Mouse (Mus musculus): ENCODE data around the gene Dock9. TPM values are rescaled to one million over a fixed set of nuclear protein-coding genes. Genes with fewer than 3 reads are reported as not detected.

Dock9 gene
- polyA plus RNA-seq, 1 experiment from 2014 or later = 11.1 TPM

DNA sequence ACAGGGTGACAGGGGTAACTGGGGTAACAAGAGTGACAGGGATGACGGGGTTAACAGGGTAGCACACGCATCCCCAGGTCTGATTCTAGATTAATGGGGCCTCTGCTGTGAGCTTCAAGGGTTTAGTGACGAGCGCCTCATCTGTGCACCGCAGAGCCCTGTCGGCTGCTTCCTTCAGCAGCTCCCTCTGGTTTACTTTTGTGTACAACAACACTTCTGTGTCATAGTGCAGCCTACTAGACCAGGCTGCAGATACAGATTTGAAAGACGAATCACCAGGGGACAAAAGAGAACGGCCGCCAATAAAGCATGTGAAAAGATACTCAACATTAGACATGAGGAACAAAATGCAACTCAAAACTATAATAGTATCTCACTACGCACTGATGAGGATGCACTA is 48.6 kb downstream of the Dock9 start:
- ATAC-seq (replicated peaks; ENCODE audit: low FRiP score, low read depth) (no peak), DNase-seq (ENCODE audit: low spot score) (no peak)
- Histone ChIP-seq H3K36me3 (ENCODE audit: insufficient read depth, low read length) (no peaks in the 10 kb centered on the region), H3K4me1 (replicated peaks; ENCODE audit: insufficient read depth, low read length) (no peaks in the 10 kb centered on the region), H3K9me3 (replicated peaks; ENCODE audit: low read length) (no peaks in the 10 kb centered on the region), H3K27ac (no peak overlapping the region), H3K4me3 (replicated peaks; ENCODE audit: low read depth, low read length) (no peak overlapping the region), H3K4me2 (ENCODE audit: low read length) (no peak overlapping the region), H3K27me3 (ENCODE audit: insufficient read depth, low read length) (no peaks in the 10 kb centered on the region), H3K9ac (ENCODE audit: low read depth, low read length) (no peak overlapping the region)
- no peak for TF ChIP-seq CTCF (IDR thresholded peaks at IDR 0.05; ENCODE audit: low read depth)
- WGBS = 75% methylated on average over 10 of the region's 10 CpGs

DNA sequence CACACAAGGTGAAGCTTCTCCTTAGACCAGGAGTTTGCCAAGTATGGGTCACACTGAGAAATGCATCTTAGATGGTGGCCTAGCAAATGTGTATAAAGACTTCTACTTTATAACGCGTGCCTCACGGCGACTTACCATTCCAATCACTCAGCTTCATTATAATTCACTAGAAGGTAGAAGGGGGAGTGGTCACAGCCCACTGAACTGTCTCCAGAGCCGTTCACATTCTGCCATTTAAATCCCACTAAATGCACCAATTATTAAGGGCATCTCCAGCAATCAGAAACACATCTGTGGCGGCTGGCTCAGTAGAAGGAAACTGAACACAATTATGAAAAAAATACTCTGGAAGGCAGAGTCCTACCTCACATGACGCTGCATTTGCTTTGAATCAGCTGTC is 50.3 kb downstream of the Dock9 start:
- no peak overlapping the region for H3K4me3 ChIP-seq (replicated peaks; ENCODE audit: low read depth, low read length)
- no peaks in the 10 kb centered on the region for H3K4me1 ChIP-seq (replicated peaks; ENCODE audit: insufficient read depth, low read length)
- TF ChIP-seq CTCF (IDR thresholded peaks at IDR 0.05; ENCODE audit: low read depth) = no peak
- no peaks in the 10 kb centered on the region for H3K27me3 ChIP-seq (ENCODE audit: insufficient read depth, low read length)
- H3K36me3 ChIP-seq (ENCODE audit: insufficient read depth, low read length) = no peaks in the 10 kb centered on the region
- no peak overlapping the region for H3K27ac ChIP-seq
- ATAC-seq (replicated peaks; ENCODE audit: low FRiP score, low read depth) (0 out of 2 replicates have a peak, but pooled peaks have one; percentile 33), DNase-seq (ENCODE audit: low spot score) (no peak)
- H3K9ac ChIP-seq (ENCODE audit: low read depth, low read length) = no peak overlapping the region
- no peaks in the 10 kb centered on the region for H3K9me3 ChIP-seq (replicated peaks; ENCODE audit: low read length)
- 61% methylated on average over 7 of the region's 7 CpGs for WGBS
- no peak overlapping the region for H3K4me2 ChIP-seq (ENCODE audit: low read length)

GRCm38 (mm10) chr14:121743787-121744417 is 53.7 kb downstream of the Dock9 start:
- DNase-seq (ENCODE audit: low spot score) (peak; percentile 61), ATAC-seq (replicated peaks; ENCODE audit: low FRiP score, low read depth) (no peak; the same call in 1 of the 2 replicates)
- no peaks in the 10 kb centered on the region for H3K27me3 ChIP-seq (ENCODE audit: insufficient read depth, low read length)
- 30% methylated on average over 9 of the region's 9 CpGs for WGBS
- no peak overlapping the region for H3K4me2 ChIP-seq (ENCODE audit: low read length)
- H3K4me1 ChIP-seq (replicated peaks; ENCODE audit: insufficient read depth, low read length) = no peaks in the 10 kb centered on the region
- no peak overlapping the region for H3K4me3 ChIP-seq (replicated peaks; ENCODE audit: low read depth, low read length)
- H3K36me3 ChIP-seq (ENCODE audit: insufficient read depth, low read length) = no peaks in the 10 kb centered on the region
- H3K9me3 ChIP-seq (replicated peaks; ENCODE audit: low read length) = no peaks in the 10 kb centered on the region
- H3K27ac ChIP-seq = no peak overlapping the region
- H3K9ac ChIP-seq (ENCODE audit: low read depth, low read length) = no peak overlapping the region
- TF ChIP-seq CTCF (IDR thresholded peaks at IDR 0.05; ENCODE audit: low read depth) = no peak

GRCm38 (mm10) chr14:121738431-121739403 is 58.9 kb downstream of the Dock9 start:
- WGBS = 59% methylated on average over 24 of the region's 24 CpGs

GRCm38 (mm10) chr14:121737277-121737676 is 60.4 kb downstream of the Dock9 start:
- no peak overlapping the region for H3K4me2 ChIP-seq (ENCODE audit: low read length)
- no peak overlapping the region for H3K27ac ChIP-seq
- H3K9ac ChIP-seq (ENCODE audit: low read depth, low read length) = no peak overlapping the region
- ATAC-seq (replicated peaks; ENCODE audit: low FRiP score, low read depth) (no peak), DNase-seq (ENCODE audit: low spot score) (peak; percentile 63)
- no peaks in the 10 kb centered on the region for H3K9me3 ChIP-seq (replicated peaks; ENCODE audit: low read length)
- WGBS = 61% methylated on average over 8 of the region's 8 CpGs
- no peaks in the 10 kb centered on the region for H3K36me3 ChIP-seq (ENCODE audit: insufficient read depth, low read length)
- no peak for TF ChIP-seq CTCF (IDR thresholded peaks at IDR 0.05; ENCODE audit: low read depth)
- no peak overlapping the region for H3K4me3 ChIP-seq (replicated peaks; ENCODE audit: low read depth, low read length)
- H3K27me3 ChIP-seq (ENCODE audit: insufficient read depth, low read length) = no peaks in the 10 kb centered on the region
- H3K4me1 ChIP-seq (replicated peaks; ENCODE audit: insufficient read depth, low read length) = 0 out of 2 replicates have a peak, but pooled peaks cover 1% of the 10 kb centered on the region

More at GRCm38 (mm10) chr14:121738431-121739403, 58.9 kb downstream of the Dock9 start:
- H3K36me3 ChIP-seq (ENCODE audit: insufficient read depth, low read length) = no peaks in the 10 kb centered on the region
- H3K9me3 ChIP-seq (replicated peaks; ENCODE audit: low read length) = no peaks in the 10 kb centered on the region
- H3K4me2 ChIP-seq (ENCODE audit: low read length) = peak overlapping the region; percentile 13; the same call in 1 of the 2 replicates
- no peak for TF ChIP-seq CTCF (IDR thresholded peaks at IDR 0.05; ENCODE audit: low read depth)
- H3K4me1 ChIP-seq (replicated peaks; ENCODE audit: insufficient read depth, low read length) = no peaks in the 10 kb centered on the region
- DNase-seq (ENCODE audit: low spot score) = no peak
- no peak overlapping the region for H3K9ac ChIP-seq (ENCODE audit: low read depth, low read length)
- ATAC-seq (replicated peaks; ENCODE audit: low FRiP score, low read depth) = no peak
- no peaks in the 10 kb centered on the region for H3K27me3 ChIP-seq (ENCODE audit: insufficient read depth, low read length)
- no peak overlapping the region for H3K27ac ChIP-seq
- no peak overlapping the region for H3K4me3 ChIP-seq (replicated peaks; ENCODE audit: low read depth, low read length)

DNA sequence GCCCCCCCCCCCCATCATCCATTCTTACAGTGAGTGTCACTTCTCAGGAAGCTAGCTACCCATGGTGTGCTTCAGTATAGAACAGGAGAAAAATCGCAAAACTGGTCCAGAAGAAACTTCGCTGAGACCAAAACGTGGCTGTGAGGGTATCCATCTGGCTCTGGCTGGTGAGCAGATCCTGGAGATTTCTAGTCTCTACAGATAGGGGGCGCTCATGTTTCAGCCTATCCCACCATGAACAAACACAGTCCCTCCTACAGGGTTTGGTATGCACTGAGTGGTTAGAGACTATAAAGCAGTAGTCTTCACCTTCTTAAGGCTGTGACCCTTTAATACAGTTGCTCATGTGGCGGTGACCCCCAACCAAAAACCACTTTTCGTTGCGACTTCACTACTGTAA is 62.0 kb downstream of the Dock9 start:
- TF ChIP-seq CTCF (IDR thresholded peaks at IDR 0.05; ENCODE audit: low read depth) = peak; percentile 55
- ATAC-seq (replicated peaks; ENCODE audit: low FRiP score, low read depth) = no peak
- H3K4me3 ChIP-seq (replicated peaks; ENCODE audit: low read depth, low read length) = no peak overlapping the region
- H3K4me2 ChIP-seq (ENCODE audit: low read length) = no peak overlapping the region
- no peaks in the 10 kb centered on the region for H3K9me3 ChIP-seq (replicated peaks; ENCODE audit: low read length)
- H3K9ac ChIP-seq (ENCODE audit: low read depth, low read length) = no peak overlapping the region
- no peak for DNase-seq (ENCODE audit: low spot score)
- H3K4me1 ChIP-seq (replicated peaks; ENCODE audit: insufficient read depth, low read length) = 0 out of 2 replicates have a peak, but pooled peaks cover 4% of the 10 kb centered on the region
- no peaks in the 10 kb centered on the region for H3K27me3 ChIP-seq (ENCODE audit: insufficient read depth, low read length)
- H3K36me3 ChIP-seq (ENCODE audit: insufficient read depth, low read length) = no peaks in the 10 kb centered on the region
- H3K27ac ChIP-seq = no peak overlapping the region
- 65% methylated on average over 7 of the region's 7 CpGs for WGBS

All from kidney, postnatal 0 days (tissue).